Mouse (Mus musculus) forebrain, embryonic 14.5 days (tissue): ENCODE data around the gene Mkrn2os. TPM values are rescaled to one million over a fixed set of nuclear protein-coding genes. Genes with fewer than 3 reads are reported as not detected.
A peak's percentile ranks its signal among the peaks of the same experiment; 100 is the strongest.

ENCODE experiments used
- ATAC-seq: fragments of 200-750 bp; cut with Nextera tagmentation; 2 replicates; pipeline ENCODE4 v1.8.0; 2017; ENCODE audit warnings: mild to moderate bottlenecking, moderate library complexity
- DNase-seq: peaks from one replicate; pipeline ENCODE4 v3.0.0-alpha.2; 2015; ENCODE audit warnings: low spot score
- H3K27ac ChIP-seq: fragments of 300-500 bp; sonication (generic); 2 replicates; pipeline ENCODE4 v1.5.1; 2014; ENCODE audit warnings: low read depth, mild to moderate bottlenecking, control low read depth, low read length, moderate library complexity
- H3K27me3 ChIP-seq: fragments of 300-500 bp; sonication (generic); replicated peaks from 2 replicates; pipeline ENCODE4 v1.6.1; 2014; ENCODE audit warnings: low read length, control low read depth, mixed read lengths; ENCODE audit not compliant: control insufficient read depth, insufficient read depth
- H3K36me3 ChIP-seq: fragments of 300-500 bp; sonication (generic); 2 replicates; pipeline ENCODE4 v1.6.1; 2014; ENCODE audit warnings: low read length, control low read depth; ENCODE audit not compliant: control insufficient read depth, insufficient read depth
- H3K4me1 ChIP-seq: fragments of 300-500 bp; sonication (generic); 2 replicates; pipeline ENCODE4 v1.6.1; 2014; ENCODE audit warnings: antibody characterized with exemption, low read length, control low read depth; ENCODE audit not compliant: control insufficient read depth, insufficient read depth
- H3K4me2 ChIP-seq: fragments of 300-500 bp; sonication (generic); 2 replicates; pipeline ENCODE4 v1.6.1; 2014; ENCODE audit warnings: mild to moderate bottlenecking, control low read depth, low read length
- H3K4me3 ChIP-seq: fragments of 300-500 bp; sonication (generic); 2 replicates; pipeline ENCODE4 v1.5.1; 2014; ENCODE audit warnings: low read depth, low read length, control low read depth
- H3K9ac ChIP-seq: fragments of 300-500 bp; sonication (generic); 2 replicates; pipeline ENCODE4 v1.6.1; 2014; ENCODE audit warnings: mild to moderate bottlenecking, low read length, control low read depth, moderate library complexity
- H3K9me3 ChIP-seq: fragments of 300-500 bp; sonication (generic); replicated peaks from 2 replicates; pipeline ENCODE4 v1.6.1; 2016; ENCODE audit warnings: low read length, control low read depth, mixed read lengths; ENCODE audit not compliant: control insufficient read depth
- WGBS: fragments of 180-500 bp; shearing (Covaris S2); extraction: QIAGEN DNeasy Blood & Tissue Kit; methylation state at CpG from one replicate; pipeline ENCODE4 v1.1.7; 2014; 5-methylcytosine and 5-hydroxymethylcytosine counted together
- polyA plus RNA-seq: library from polyadenylated mRNA; unstranded; fragments of >200 nt; fragmentation: Nextera tagmentation; extraction: Ambion mirVana; gene quantifications from 2 replicates; pipeline ENCODE4 v1.2.1, GENCODE M21; 2014

The Mkrn2os gene
- polyA plus RNA-seq, 1 experiment from 2014 or later = 0.30 TPM

- Histone ChIP-seq H3K4me2 (no peak overlapping the region), H3K27me3 (no peaks in the 10 kb centered on the region), H3K9ac (no peak overlapping the region), H3K4me1 (no peaks in the 10 kb centered on the region), H3K36me3 (no peaks in the 10 kb centered on the region), H3K27ac (no peak overlapping the region), H3K4me3 (no peak overlapping the region), H3K9me3 (no peaks in the 10 kb centered on the region)
- ATAC-seq = no peak
- no peak for DNase-seq
- WGBS = 91% methylated on average over 19 of the region's 19 CpGs
Observed at GRCm38 (mm10) chr6:115591692-115592359, 550 bp downstream of the Mkrn2os start.

GRCm38 (mm10) chr6:115586321-115586720 lies 6.1 kb downstream of the Mkrn2os start:
- no peak for ATAC-seq
- H3K4me2 ChIP-seq = no peak overlapping the region
- H3K4me1 ChIP-seq = no peaks in the 10 kb centered on the region
- no peak for DNase-seq
- H3K36me3 ChIP-seq = no peaks in the 10 kb centered on the region
- no peak overlapping the region for H3K9ac ChIP-seq
- H3K4me3 ChIP-seq = no peak overlapping the region
- 90% methylated on average over 10 of the region's 10 CpGs for WGBS
- H3K9me3 ChIP-seq = no peaks in the 10 kb centered on the region
- no peaks in the 10 kb centered on the region for H3K27me3 ChIP-seq
- no peak overlapping the region for H3K27ac ChIP-seq

GRCm38 (mm10) chr6:115584176-115584575 lies 8.2 kb downstream of the Mkrn2os start:
- DNase-seq (no peak), ATAC-seq (no peak)
- H3K4me1 ChIP-seq = no peaks in the 10 kb centered on the region
- H3K9me3 ChIP-seq = no peaks in the 10 kb centered on the region
- H3K4me2 ChIP-seq = no peak overlapping the region
- H3K27ac ChIP-seq = no peak overlapping the region
- no peak overlapping the region for H3K9ac ChIP-seq
- no peak overlapping the region for H3K4me3 ChIP-seq
- 64% methylated on average over 3 of the region's 3 CpGs for WGBS
- H3K27me3 ChIP-seq = no peaks in the 10 kb centered on the region
- H3K36me3 ChIP-seq = peaks cover 13% of the 10 kb centered on the region

GRCm38 (mm10) chr6:115583430-115584125 lies 8.8 kb downstream of the Mkrn2os start:
- ATAC-seq (no peak), DNase-seq (no peak)
- Histone ChIP-seq H3K9ac (no peak overlapping the region), H3K27ac (no peak overlapping the region), H3K27me3 (no peaks in the 10 kb centered on the region), H3K36me3 (peaks cover 18% of the 10 kb centered on the region), H3K4me3 (no peak overlapping the region), H3K4me2 (no peak overlapping the region), H3K4me1 (no peaks in the 10 kb centered on the region), H3K9me3 (no peaks in the 10 kb centered on the region)
- 80% methylated on average over 6 of the region's 6 CpGs for WGBS

- ATAC-seq = no peak
- no peak overlapping the region for H3K27ac ChIP-seq
Observed at GRCm38 (mm10) chr6:115582328-115583115, 9.9 kb downstream of the Mkrn2os start.

GRCm38 (mm10) chr6:115580810-115581209 lies 11.6 kb downstream of the Mkrn2os start:
- H3K9ac ChIP-seq = no peak overlapping the region
- peaks cover 46% of the 10 kb centered on the region for H3K36me3 ChIP-seq
- H3K4me3 ChIP-seq = no peak overlapping the region
- H3K9me3 ChIP-seq = no peaks in the 10 kb centered on the region
- H3K4me1 ChIP-seq = no peaks in the 10 kb centered on the region
- ATAC-seq (no peak), DNase-seq (no peak)
- 80% methylated on average over 3 of the region's 3 CpGs for WGBS
- H3K4me2 ChIP-seq = no peak overlapping the region
- no peak overlapping the region for H3K27ac ChIP-seq
- no peaks in the 10 kb centered on the region for H3K27me3 ChIP-seq

More at GRCm38 (mm10) chr6:115582328-115583115, 9.9 kb downstream of the Mkrn2os start:
- Histone ChIP-seq H3K4me3 (no peak overlapping the region), H3K4me2 (no peak overlapping the region), H3K9ac (no peak overlapping the region), H3K9me3 (no peaks in the 10 kb centered on the region), H3K27me3 (no peaks in the 10 kb centered on the region), H3K4me1 (no peaks in the 10 kb centered on the region), H3K36me3 (peaks cover 29% of the 10 kb centered on the region)
- 83% methylated on average over 10 of the region's 10 CpGs for WGBS
- DNase-seq = no peak

- Histone ChIP-seq H3K4me2 (no peak overlapping the region), H3K27ac (no peak overlapping the region), H3K4me1 (no peaks in the 10 kb centered on the region), H3K36me3 (peaks cover 66% of the 10 kb centered on the region), H3K9me3 (no peaks in the 10 kb centered on the region), H3K9ac (no peak overlapping the region), H3K4me3 (no peak overlapping the region), H3K27me3 (no peaks in the 10 kb centered on the region)
- no peak for ATAC-seq
- 85% methylated on average over 9 of the region's 9 CpGs for WGBS
- DNase-seq = peak; percentile 7
Observed at GRCm38 (mm10) chr6:115577941-115578340, 14.4 kb downstream of the Mkrn2os start.

GRCm38 (mm10) chr6:115577407-115577806 lies 15.0 kb downstream of the Mkrn2os start:
- no peaks in the 10 kb centered on the region for H3K4me1 ChIP-seq
- DNase-seq (no peak), ATAC-seq (no peak)
- H3K9ac ChIP-seq = no peak overlapping the region
- no peaks in the 10 kb centered on the region for H3K27me3 ChIP-seq
- 85% methylated on average over 5 of the region's 5 CpGs for WGBS
- H3K4me3 ChIP-seq = no peak overlapping the region
- H3K4me2 ChIP-seq = no peak overlapping the region
- no peaks in the 10 kb centered on the region for H3K9me3 ChIP-seq
- peaks cover 70% of the 10 kb centered on the region for H3K36me3 ChIP-seq
- no peak overlapping the region for H3K27ac ChIP-seq
